Mouse (Mus musculus) stomach, postnatal 0 days (tissue): ENCODE data around the gene Hpse2.

Experiments used
- CTCF ChIP-seq: IDR thresholded peaks from 2 replicates; pipeline ENCODE4 v1.5.1; 2016; ENCODE audit warnings: antibody characterized with exemption, low read depth, mild to moderate bottlenecking, moderate library complexity
- EP300 ChIP-seq: optimal IDR thresholded peaks from 2 replicates; pipeline ENCODE3; 2016; ENCODE audit warnings: antibody characterized with exemption

DNA sequence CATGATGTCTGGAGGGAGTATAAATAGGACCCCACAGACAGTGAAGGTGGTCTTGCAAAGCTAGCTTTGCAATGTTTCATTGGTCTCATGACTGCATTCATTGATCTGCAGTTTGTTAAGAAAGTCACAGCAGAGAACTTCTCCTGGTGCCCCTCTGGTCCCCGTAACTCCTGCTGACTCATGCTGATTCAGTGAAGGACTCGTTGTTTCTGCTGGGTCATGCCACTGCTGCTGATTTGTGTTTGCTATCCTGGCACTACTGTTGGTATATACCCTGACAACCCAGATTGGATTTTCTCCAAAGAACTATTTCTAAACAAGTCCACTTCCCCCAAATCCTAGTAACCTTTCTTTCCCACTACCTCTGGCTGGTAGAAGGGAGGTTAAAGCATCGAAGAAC lies 29.3 kb downstream of the Hpse2 start:
- TF ChIP-seq CTCF: no peak
- TF ChIP-seq EP300: no peak
